Mouse (Mus musculus): ENCODE measurements around the gene Lypd6. TPM values are rescaled to one million over a fixed set of nuclear protein-coding genes. Genes with fewer than 3 reads are reported as not detected.

The Lypd6 gene
- polyA plus RNA-seq, 1 experiment, result 9.0 TPM

- Histone ChIP-seq H3K9ac (ENCODE audit: low read depth, poor library complexity, severe bottlenecking) (no peak overlapping the region), H3K36me3 (ENCODE audit: control insufficient read depth, insufficient read depth, low read length, poor library complexity, severe bottlenecking) (no peaks in the 10 kb centered on the region), H3K9me3 (replicated peaks; ENCODE audit: control insufficient read depth, insufficient read depth, low read length, poor library complexity, severe bottlenecking) (no peaks in the 10 kb centered on the region), H3K27me3 (ENCODE audit: control insufficient read depth, insufficient read depth, low read length, poor library complexity, severe bottlenecking) (no peaks in the 10 kb centered on the region), H3K27ac (ENCODE audit: insufficient read depth, low read length) (no peak overlapping the region), H3K4me1 (ENCODE audit: control insufficient read depth, insufficient read depth, low read length) (no peaks in the 10 kb centered on the region), H3K4me3 (ENCODE audit: low read depth, low read length) (no peak overlapping the region)
- TF ChIP-seq EP300 (IDR thresholded peaks at IDR 0.05; ENCODE audit: insufficient read depth, low read depth, low read length), result no peak
- TF ChIP-seq POLR2A (IDR thresholded peaks at IDR 0.05; ENCODE audit: insufficient read depth, low read length), result no peak
- TF ChIP-seq CTCF (IDR thresholded peaks at IDR 0.05; ENCODE audit: low read depth, low read length), result no peak
Observed at GRCm38 (mm10) chr2:50111169-50111568, 44.9 kb downstream of the Lypd6 start.

GRCm38 (mm10) chr2:50111609-50112008 lies 45.4 kb downstream of the Lypd6 start:
- Histone ChIP-seq H3K27me3 (ENCODE audit: control insufficient read depth, insufficient read depth, low read length, poor library complexity, severe bottlenecking) (no peaks in the 10 kb centered on the region), H3K36me3 (ENCODE audit: control insufficient read depth, insufficient read depth, low read length, poor library complexity, severe bottlenecking) (no peaks in the 10 kb centered on the region), H3K27ac (ENCODE audit: insufficient read depth, low read length) (no peak overlapping the region), H3K4me1 (ENCODE audit: control insufficient read depth, insufficient read depth, low read length) (no peaks in the 10 kb centered on the region), H3K9me3 (replicated peaks; ENCODE audit: control insufficient read depth, insufficient read depth, low read length, poor library complexity, severe bottlenecking) (no peaks in the 10 kb centered on the region), H3K4me3 (ENCODE audit: low read depth, low read length) (no peak overlapping the region), H3K9ac (ENCODE audit: low read depth, poor library complexity, severe bottlenecking) (no peak overlapping the region)
- no peak for TF ChIP-seq POLR2A (IDR thresholded peaks at IDR 0.05; ENCODE audit: insufficient read depth, low read length)
- TF ChIP-seq EP300 (IDR thresholded peaks at IDR 0.05; ENCODE audit: insufficient read depth, low read depth, low read length), result no peak
- no peak for TF ChIP-seq CTCF (IDR thresholded peaks at IDR 0.05; ENCODE audit: low read depth, low read length)

- Histone ChIP-seq H3K4me1 (ENCODE audit: control insufficient read depth, insufficient read depth, low read length) (no peaks in the 10 kb centered on the region), H3K4me3 (ENCODE audit: low read depth, low read length) (no peak overlapping the region), H3K9me3 (replicated peaks; ENCODE audit: control insufficient read depth, insufficient read depth, low read length, poor library complexity, severe bottlenecking) (no peaks in the 10 kb centered on the region), H3K9ac (ENCODE audit: low read depth, poor library complexity, severe bottlenecking) (no peak overlapping the region), H3K27me3 (ENCODE audit: control insufficient read depth, insufficient read depth, low read length, poor library complexity, severe bottlenecking) (no peaks in the 10 kb centered on the region), H3K27ac (ENCODE audit: insufficient read depth, low read length) (no peak overlapping the region), H3K36me3 (ENCODE audit: control insufficient read depth, insufficient read depth, low read length, poor library complexity, severe bottlenecking) (no peaks in the 10 kb centered on the region)
- TF ChIP-seq EP300 (IDR thresholded peaks at IDR 0.05; ENCODE audit: insufficient read depth, low read depth, low read length), result no peak
- TF ChIP-seq POLR2A (IDR thresholded peaks at IDR 0.05; ENCODE audit: insufficient read depth, low read length), result no peak
- TF ChIP-seq CTCF (IDR thresholded peaks at IDR 0.05; ENCODE audit: low read depth, low read length), result no peak
Observed at GRCm38 (mm10) chr2:50112427-50112826, 46.2 kb downstream of the Lypd6 start.

- Histone ChIP-seq H3K36me3 (ENCODE audit: control insufficient read depth, insufficient read depth, low read length, poor library complexity, severe bottlenecking) (no peaks in the 10 kb centered on the region), H3K9me3 (replicated peaks; ENCODE audit: control insufficient read depth, insufficient read depth, low read length, poor library complexity, severe bottlenecking) (no peaks in the 10 kb centered on the region), H3K27me3 (ENCODE audit: control insufficient read depth, insufficient read depth, low read length, poor library complexity, severe bottlenecking) (no peaks in the 10 kb centered on the region), H3K4me1 (ENCODE audit: control insufficient read depth, insufficient read depth, low read length) (no peaks in the 10 kb centered on the region), H3K4me3 (ENCODE audit: low read depth, low read length) (no peak overlapping the region), H3K9ac (ENCODE audit: low read depth, poor library complexity, severe bottlenecking) (no peak overlapping the region), H3K27ac (ENCODE audit: insufficient read depth, low read length) (no peak overlapping the region)
- no peak for TF ChIP-seq POLR2A (IDR thresholded peaks at IDR 0.05; ENCODE audit: insufficient read depth, low read length)
- no peak for TF ChIP-seq EP300 (IDR thresholded peaks at IDR 0.05; ENCODE audit: insufficient read depth, low read depth, low read length)
- no peak for TF ChIP-seq CTCF (IDR thresholded peaks at IDR 0.05; ENCODE audit: low read depth, low read length)
Observed at GRCm38 (mm10) chr2:50119101-50119500, 52.9 kb downstream of the Lypd6 start.

- TF ChIP-seq CTCF (IDR thresholded peaks at IDR 0.05; ENCODE audit: low read depth, low read length) (no peak), EP300 (IDR thresholded peaks at IDR 0.05; ENCODE audit: insufficient read depth, low read depth, low read length) (no peak), POLR2A (IDR thresholded peaks at IDR 0.05; ENCODE audit: insufficient read depth, low read length) (no peak)
- H3K27me3 ChIP-seq (ENCODE audit: control insufficient read depth, insufficient read depth, low read length, poor library complexity, severe bottlenecking), result no peaks in the 10 kb centered on the region
- H3K4me1 ChIP-seq (ENCODE audit: control insufficient read depth, insufficient read depth, low read length), result no peaks in the 10 kb centered on the region
- H3K36me3 ChIP-seq (ENCODE audit: control insufficient read depth, insufficient read depth, low read length, poor library complexity, severe bottlenecking), result no peaks in the 10 kb centered on the region
- no peak overlapping the region for H3K4me3 ChIP-seq (ENCODE audit: low read depth, low read length)
- no peak overlapping the region for H3K27ac ChIP-seq (ENCODE audit: insufficient read depth, low read length)
- no peak overlapping the region for H3K9ac ChIP-seq (ENCODE audit: low read depth, poor library complexity, severe bottlenecking)
- no peaks in the 10 kb centered on the region for H3K9me3 ChIP-seq (replicated peaks; ENCODE audit: control insufficient read depth, insufficient read depth, low read length, poor library complexity, severe bottlenecking)
Observed at GRCm38 (mm10) chr2:50120839-50121238, 54.6 kb downstream of the Lypd6 start.

GRCm38 (mm10) chr2:50123376-50123775 lies 57.1 kb downstream of the Lypd6 start:
- Histone ChIP-seq H3K27me3 (ENCODE audit: control insufficient read depth, insufficient read depth, low read length, poor library complexity, severe bottlenecking) (no peaks in the 10 kb centered on the region), H3K36me3 (ENCODE audit: control insufficient read depth, insufficient read depth, low read length, poor library complexity, severe bottlenecking) (no peaks in the 10 kb centered on the region), H3K4me1 (ENCODE audit: control insufficient read depth, insufficient read depth, low read length) (no peaks in the 10 kb centered on the region), H3K9ac (ENCODE audit: low read depth, poor library complexity, severe bottlenecking) (no peak overlapping the region), H3K4me3 (ENCODE audit: low read depth, low read length) (no peak overlapping the region), H3K9me3 (replicated peaks; ENCODE audit: control insufficient read depth, insufficient read depth, low read length, poor library complexity, severe bottlenecking) (no peaks in the 10 kb centered on the region), H3K27ac (ENCODE audit: insufficient read depth, low read length) (no peak overlapping the region)
- TF ChIP-seq EP300 (IDR thresholded peaks at IDR 0.05; ENCODE audit: insufficient read depth, low read depth, low read length) (no peak), POLR2A (IDR thresholded peaks at IDR 0.05; ENCODE audit: insufficient read depth, low read length) (no peak), CTCF (IDR thresholded peaks at IDR 0.05; ENCODE audit: low read depth, low read length) (no peak)
